Comparison of ENCODE assay signal across 8 mouse cellular contexts in the genomic region with DNA sequence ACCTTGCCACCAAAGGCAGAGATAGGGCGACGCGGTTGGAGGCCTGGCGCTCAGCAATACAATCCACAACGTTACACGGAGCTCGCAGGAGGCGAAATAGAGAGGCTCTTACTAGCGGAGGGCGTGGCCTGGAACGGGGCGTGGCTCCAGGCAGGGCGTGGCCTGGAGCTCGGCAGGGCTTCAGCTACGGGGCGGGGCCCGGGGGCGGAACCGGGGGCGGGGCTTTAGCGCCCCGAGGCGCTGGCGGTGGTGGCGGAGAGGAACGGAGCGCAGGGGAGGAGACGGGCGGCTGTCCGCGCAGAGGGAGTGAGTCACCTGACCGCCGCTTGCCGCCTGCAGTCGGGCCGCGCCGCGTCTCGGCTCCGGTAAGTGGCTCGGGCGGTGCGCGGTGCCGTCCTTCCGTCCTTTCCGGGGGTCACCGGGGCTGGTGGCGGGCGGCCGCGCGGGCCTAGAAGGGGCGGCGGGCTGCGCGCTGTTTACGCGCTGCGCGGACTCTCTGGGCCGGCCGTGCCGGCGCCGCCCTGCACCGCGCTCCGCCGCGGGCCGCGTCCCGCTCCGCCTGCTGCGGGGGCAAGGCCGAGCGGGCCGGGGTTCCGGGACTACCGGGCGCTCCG. TPM values are rescaled to one million over a fixed set of nuclear protein-coding genes. Genes with fewer than 3 reads are reported as not detected.
A peak's percentile ranks its signal among the peaks of the same experiment; 100 is the strongest.
DNase-seq lines count a peak whose midpoint lies in the region; ATAC-seq and TF ChIP-seq lines count a peak whose summit lies in the region.

Gene Bach1, plus strand, starts transcription at position 254 of the 614 bp plus-strand sequence.

- peak within 1 kb of the TSS; percentile 93 for H3K27ac ChIP-seq in MEL (ENCODE audit: control insufficient read depth, low read depth, low read length)
- peak within 1 kb of the TSS; percentile 91 for H3K27ac ChIP-seq in forebrain, postnatal 0 days (ENCODE audit: low read depth, low read length)
- peak within 1 kb of the TSS; percentile 97 for H3K27ac ChIP-seq in lung, postnatal 0 days (ENCODE audit: low read length)

- peak within 1 kb of the TSS; percentile 96 for H3K9ac ChIP-seq in MEL (ENCODE audit: control insufficient read depth, low read depth, low read length, poor library complexity, severe bottlenecking)
- H3K9ac ChIP-seq in forebrain, postnatal 0 days = peak within 1 kb of the TSS; percentile 96
- peak within 1 kb of the TSS; percentile 97 for H3K9ac ChIP-seq in lung, postnatal 0 days (replicated peaks; ENCODE audit: low read depth)

- no peak; a peak in 1 of 4 replicates for TF ChIP-seq EP300 in MEL (IDR thresholded peaks at IDR 0.05; ENCODE audit: low read depth in 1 of 2, low read length in 2 of 2)
- TF ChIP-seq EP300 in lung, postnatal 0 days (IDR thresholded peaks at IDR 0.05) = no peak

- peaks cover 0 to 19% of the 10 kb centered on the region in 2 experiments; a peak in 2 of 4 replicates for H3K36me3 ChIP-seq in MEL (ENCODE audit: control insufficient read depth in 1 of 2, insufficient read depth in 2 of 2, low read length in 2 of 2)
- no peaks in the 10 kb centered on the region for H3K36me3 ChIP-seq in forebrain, postnatal 0 days (ENCODE audit: insufficient read depth)
- H3K36me3 ChIP-seq in lung, postnatal 0 days (ENCODE audit: insufficient read depth, low read length) = no peaks in the 10 kb centered on the region

- WGBS in forebrain, postnatal 0 days = under 1% methylated on average over 84 of the region's 84 CpGs
- WGBS in lung, postnatal 0 days = under 1% methylated on average over 59 of the region's 84 CpGs

- ATAC-seq in forebrain, postnatal 0 days = peak; percentile 93
- ATAC-seq in lung, postnatal 0 days = peak; percentile 93

- peaks cover 38% of the 10 kb centered on the region for H3K79me2 ChIP-seq in MEL (ENCODE audit: control insufficient read depth, insufficient read depth, low read length, poor library complexity)

- DNase-seq in MEL (ENCODE audit: low read depth, low spot score) = peak; percentile 95
- DNase-seq in cerebellum, adult 18-20 months = peak; percentile 87 to 93
- peak; percentile 95 for DNase-seq in forebrain, postnatal 0 days
- peak; percentile 97 for DNase-seq in heart, postnatal 4 days
- peak; percentile 92 for DNase-seq in layer of hippocampus, adult 9-11 months
- DNase-seq in lung, postnatal 0 days (ENCODE audit: low spot score) = peak; percentile 97
- DNase-seq in ovary, postnatal 14 days (ENCODE audit: low spot score) = peak; percentile 94
- DNase-seq in thymus, postnatal 14 days = peak; percentile 99

- TF ChIP-seq RAD21 in MEL (IDR thresholded peaks at IDR 0.05; ENCODE audit: low read depth, low read length) = no peak

- TF ChIP-seq POLR2A in MEL (IDR thresholded peaks at IDR 0.05; ENCODE audit: control insufficient read depth in 1 of 2, insufficient read depth in 1 of 2, low read depth in 1 of 2, low read length in 2 of 2, poor library complexity in 1 of 2) = peak; percentile 70 to 90

- TF ChIP-seq CTCF in MEL (IDR thresholded peaks at IDR 0.05 in 2 of 3, conservative IDR thresholded peaks at IDR 0.05 in 1 of 3; ENCODE audit: control insufficient read depth in 1 of 3, insufficient read depth in 1 of 3, low read depth in 2 of 3, low read length in 3 of 3, poor library complexity in 1 of 3, severe bottlenecking in 1 of 3) = no peak
- TF ChIP-seq CTCF in forebrain, postnatal 0 days (IDR thresholded peaks at IDR 0.05; ENCODE audit: low read depth) = peak; percentile 12; the same call in 1 of the 2 replicates
- no peak; the same call in none of the 2 replicates for TF ChIP-seq CTCF in lung, postnatal 0 days (IDR thresholded peaks at IDR 0.05)

- no peaks in the 10 kb centered on the region for H3K9me3 ChIP-seq in MEL (replicated peaks; ENCODE audit: insufficient read depth, low read length)
- no peaks in the 10 kb centered on the region for H3K9me3 ChIP-seq in forebrain, postnatal 0 days (ENCODE audit: low read length)
- no peaks in the 10 kb centered on the region for H3K9me3 ChIP-seq in lung, postnatal 0 days (ENCODE audit: low read length)

- H3K4me3 ChIP-seq in MEL (ENCODE audit: control insufficient read depth in 1 of 2, insufficient read depth in 1 of 2, low read depth in 2 of 2, low read length in 2 of 2) = peak within 1 kb of the TSS; percentile 96 to 98
- H3K4me3 ChIP-seq in forebrain, postnatal 0 days (ENCODE audit: low read depth, low read length) = peak within 1 kb of the TSS; percentile 93
- peak within 1 kb of the TSS; percentile 90 for H3K4me3 ChIP-seq in lung, postnatal 0 days (ENCODE audit: low read depth, low read length)

- H3K27me3 ChIP-seq in MEL (ENCODE audit: control insufficient read depth in 1 of 2, insufficient read depth in 2 of 2, low read length in 2 of 2) = no peaks in the 10 kb centered on the region
- H3K27me3 ChIP-seq in forebrain, postnatal 0 days (ENCODE audit: insufficient read depth, low read length) = no peaks in the 10 kb centered on the region
- H3K27me3 ChIP-seq in lung, postnatal 0 days (replicated peaks; ENCODE audit: insufficient read depth, low read length) = no peaks in the 10 kb centered on the region

- H3K4me2 ChIP-seq in forebrain, postnatal 0 days (ENCODE audit: low read depth) = peak within 1 kb of the TSS; percentile 72
- H3K4me2 ChIP-seq in lung, postnatal 0 days (replicated peaks; ENCODE audit: low read depth, low read length) = peak within 1 kb of the TSS; percentile 62

- peaks cover 5 to 22% of the 10 kb centered on the region in 2 experiments for H3K4me1 ChIP-seq in MEL (ENCODE audit: control insufficient read depth in 1 of 2, insufficient read depth in 2 of 2, low read length in 2 of 2)
- peaks cover 5% of the 10 kb centered on the region for H3K4me1 ChIP-seq in forebrain, postnatal 0 days (ENCODE audit: insufficient read depth)
- peaks cover 10% of the 10 kb centered on the region; the same call in 1 of the 2 replicates for H3K4me1 ChIP-seq in lung, postnatal 0 days (ENCODE audit: insufficient read depth, low read depth, low read length)

TF ChIP-seq in MEL, 35 proteins besides CTCF, POLR2A, EP300 and RAD21:
- TF ChIP-seq MYC (IDR thresholded peaks at IDR 0.05; ENCODE audit: low read depth, low read length) (no peak), MEF2A (IDR thresholded peaks at IDR 0.05; ENCODE audit: extremely low read depth, insufficient replicate concordance, low read depth, low read length, poor library complexity, severe bottlenecking) (no peak), BHLHE40 (IDR thresholded peaks at IDR 0.05; ENCODE audit: borderline replicate concordance, low read depth, low read length) (0 out of 2 replicates have a peak, but pooled peaks have one; percentile 20), NRF1 (IDR thresholded peaks at IDR 0.05; ENCODE audit: insufficient read depth, low read depth, low read length, poor library complexity, severe bottlenecking) (0 out of 2 replicates have a peak, but pooled peaks have one; percentile 23), TAL1 (IDR thresholded peaks at IDR 0.05; ENCODE audit: low read length) (no peak), USF1 (IDR thresholded peaks at IDR 0.05; ENCODE audit: low read depth, low read length) (peak; percentile 84), HCFC1 (IDR thresholded peaks at IDR 0.05; ENCODE audit: low read depth, low read length) (peak; percentile 39; the same call in 1 of the 2 replicates), NELFE (IDR thresholded peaks at IDR 0.05; ENCODE audit: low read depth, low read length) (peak; percentile 74), ETS1 (IDR thresholded peaks at IDR 0.05; ENCODE audit: low read depth, low read length) (peak; percentile 23; the same call in 1 of the 2 replicates), ZNF384 (IDR thresholded peaks at IDR 0.05; ENCODE audit: low read depth, low read length) (peak; percentile 35; the same call in 1 of the 2 replicates), MAZ (IDR thresholded peaks at IDR 0.05; ENCODE audit: low read depth, low read length) (peak; percentile 64; the same call in 1 of the 2 replicates), UBTF (IDR thresholded peaks at IDR 0.05; ENCODE audit: borderline replicate concordance, insufficient read depth, low read depth, low read length) (peak; percentile 84; the same call in 1 of the 2 replicates), TCF12 (IDR thresholded peaks at IDR 0.05; ENCODE audit: low read depth, low read length) (peak; percentile 17; the same call in 1 of the 2 replicates), POLR2AphosphoS2 (IDR thresholded peaks at IDR 0.05; ENCODE audit: low read length) (peak; percentile 62; the same call in 1 of the 2 replicates), MAX (IDR thresholded peaks at IDR 0.05; ENCODE audit: low read length) (peak; percentile 7; the same call in 1 of the 2 replicates), SIN3A (IDR thresholded peaks at IDR 0.05; ENCODE audit: low read length) (no peak)

RNA-seq across cellular contexts. Expression of gene Bach1, which starts in this region (rescaled TPM):
- 21.1 and 23.1 TPM in 2 replicates for total RNA-seq in MEL (2012; rRNA removed)
- polyA plus RNA-seq in MEL (2012; ENCODE audit: insufficient read depth in 1 of 2, insufficient read length in 2 of 2, low read depth in 1 of 2, low replicate concordance in 2 of 2, missing spikeins in 1 of 2) = 10 to 100 TPM in 1 of 2 experiments, not detected in 1; 20.5 TPM
- 49.8 and 50.0 TPM in 2 replicates for total RNA-seq in forebrain, postnatal 0 days (2014; rRNA removed)
- polyA plus RNA-seq in forebrain, postnatal 0 days (2015; fragmentation: Nextera tagmentation; extraction: Ambion mirVana) = 11.4 and 13.0 TPM in 2 replicates
- total RNA-seq in heart, postnatal 4 days (2021) = 10 to 100 TPM; 25.9 to 28.7 TPM
- 13.1 and 13.7 TPM in 2 replicates for polyA plus RNA-seq in lung, postnatal 0 days (2015; fragmentation: Nextera tagmentation; extraction: Ambion mirVana)

Comparison
In these comparisons a context has a peak if more than half of its experiments do, and no peak if none do; other contexts are left out.
1. Peak in every context shown above with its lines: DNase-seq, ATAC-seq, H3K4me3 ChIP-seq and H3K27ac ChIP-seq.